Mouse (Mus musculus): Measurements from ENCODE around the gene Chil4. TPM values are rescaled to one million over a fixed set of nuclear protein-coding genes. Genes with fewer than 3 reads are reported as not detected.
A peak's percentile ranks its signal among the peaks of the same experiment; 100 is the strongest.
"Not testable (repeated sequence)": the region's sequence is repeated elsewhere in the genome, so short reads cannot be mapped to it uniquely, and the experiment has no call there.

The Chil4 gene
- polyA plus RNA-seq, 1 experiment from 2014 or later, result not detected

GRCm38 (mm10) chr3:106223391-106223790 is 4.1 kb upstream of the Chil4 start:
- 76% methylated on average over 3 of the region's 3 CpGs for WGBS
- not testable (repeated sequence) for H3K27ac ChIP-seq (ENCODE audit: low read depth, low read length); H3K9ac ChIP-seq (ENCODE audit: low read length); H3K27me3 ChIP-seq (replicated peaks; ENCODE audit: control insufficient read depth, insufficient read depth, low read length); DNase-seq (ENCODE audit: low spot score); H3K4me2 ChIP-seq (ENCODE audit: low read length); ATAC-seq; H3K4me3 ChIP-seq (ENCODE audit: low read depth, low read length); H3K9me3 ChIP-seq (replicated peaks; ENCODE audit: control insufficient read depth, low read length); H3K36me3 ChIP-seq (ENCODE audit: control insufficient read depth, insufficient read depth, low read length); H3K4me1 ChIP-seq (ENCODE audit: control insufficient read depth, insufficient read depth, low read length)

DNA sequence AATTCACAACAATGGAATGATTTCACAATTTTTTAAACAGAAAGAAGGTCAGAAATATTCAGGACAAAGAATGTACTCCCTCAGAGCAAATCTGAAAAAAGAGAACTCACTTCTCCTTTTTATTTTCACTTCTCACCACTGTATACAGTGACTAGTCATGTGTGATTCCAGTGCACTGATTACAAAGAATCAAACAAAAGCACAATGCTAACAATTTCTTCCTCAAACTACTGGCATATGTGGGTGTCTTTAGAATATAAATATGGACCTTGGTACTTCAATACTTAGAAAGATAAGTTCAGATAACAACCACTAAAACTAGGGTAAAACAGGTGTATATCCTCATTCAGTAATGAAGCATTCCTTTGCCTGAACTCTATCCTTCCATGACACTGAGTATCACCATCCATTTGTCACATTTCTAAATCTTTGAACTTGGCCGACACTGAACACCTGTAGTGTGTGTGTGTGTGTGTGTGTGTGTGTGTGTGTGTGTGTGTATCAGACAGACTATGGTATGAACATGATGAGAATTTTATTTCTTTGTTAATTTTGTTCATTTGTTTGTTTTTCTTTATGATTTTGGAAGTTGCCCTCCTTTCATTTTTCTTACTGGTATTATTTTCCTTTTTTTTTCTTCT is 2.4 kb upstream of the Chil4 start:
- no peak overlapping the region for H3K4me2 ChIP-seq (ENCODE audit: low read length)

DNA sequence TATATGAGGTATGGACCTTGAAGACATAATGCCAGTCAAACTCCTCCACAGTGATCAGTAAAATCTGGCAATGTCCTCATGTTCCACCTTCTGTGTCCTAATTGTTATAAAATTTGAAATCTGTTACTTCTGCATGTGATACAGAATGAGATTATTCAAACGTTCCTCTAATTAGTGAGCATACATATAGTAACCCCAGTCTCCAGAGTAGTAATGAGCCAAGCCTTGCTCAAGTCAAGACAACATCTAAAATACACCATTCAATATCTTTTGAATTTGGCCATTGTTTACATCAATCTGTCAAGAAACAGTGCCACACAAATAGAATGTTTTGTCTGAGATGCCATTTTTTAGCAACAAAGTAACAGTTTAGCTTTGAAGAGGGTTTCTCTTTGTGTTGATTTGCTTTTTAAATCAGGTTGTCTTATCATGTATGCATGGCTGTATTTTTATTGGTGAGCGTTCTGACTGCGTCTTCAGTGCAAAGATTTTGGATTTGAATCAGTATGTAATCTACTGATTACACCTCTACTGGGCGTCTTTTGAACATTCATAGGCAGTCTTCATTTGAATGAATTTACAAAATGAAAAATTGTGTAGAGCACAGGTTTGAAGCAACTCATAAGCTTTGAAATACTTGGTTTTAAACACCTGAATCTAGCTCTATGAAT is 888 bp downstream of the Chil4 start:
- 78% methylated on average over 4 of the region's 4 CpGs for WGBS
- not testable (repeated sequence) for H3K36me3 ChIP-seq (ENCODE audit: control insufficient read depth, insufficient read depth, low read length); H3K27ac ChIP-seq (ENCODE audit: low read depth, low read length); H3K9ac ChIP-seq (ENCODE audit: low read length); ATAC-seq; H3K9me3 ChIP-seq (replicated peaks; ENCODE audit: control insufficient read depth, low read length); H3K27me3 ChIP-seq (replicated peaks; ENCODE audit: control insufficient read depth, insufficient read depth, low read length); H3K4me2 ChIP-seq (ENCODE audit: low read length); H3K4me3 ChIP-seq (ENCODE audit: low read depth, low read length); H3K4me1 ChIP-seq (ENCODE audit: control insufficient read depth, insufficient read depth, low read length); DNase-seq (ENCODE audit: low spot score)

More for the DNA sequence above, 2.4 kb upstream of the Chil4 start:
- ATAC-seq (no peak), DNase-seq (ENCODE audit: low spot score) (no peak)
- no peak overlapping the region for H3K9ac ChIP-seq (ENCODE audit: low read length)
- no peaks in the 10 kb centered on the region for H3K4me1 ChIP-seq (ENCODE audit: control insufficient read depth, insufficient read depth, low read length)
- no peak overlapping the region for H3K27ac ChIP-seq (ENCODE audit: low read depth, low read length)
- H3K9me3 ChIP-seq (replicated peaks; ENCODE audit: control insufficient read depth, low read length), result no peaks in the 10 kb centered on the region
- H3K36me3 ChIP-seq (ENCODE audit: control insufficient read depth, insufficient read depth, low read length), result no peaks in the 10 kb centered on the region
- no peak overlapping the region for H3K4me3 ChIP-seq (ENCODE audit: low read depth, low read length)
- WGBS, result 91% methylated on average over 1 of the region's 1 CpGs
- no peaks in the 10 kb centered on the region for H3K27me3 ChIP-seq (replicated peaks; ENCODE audit: control insufficient read depth, insufficient read depth, low read length)

DNA sequence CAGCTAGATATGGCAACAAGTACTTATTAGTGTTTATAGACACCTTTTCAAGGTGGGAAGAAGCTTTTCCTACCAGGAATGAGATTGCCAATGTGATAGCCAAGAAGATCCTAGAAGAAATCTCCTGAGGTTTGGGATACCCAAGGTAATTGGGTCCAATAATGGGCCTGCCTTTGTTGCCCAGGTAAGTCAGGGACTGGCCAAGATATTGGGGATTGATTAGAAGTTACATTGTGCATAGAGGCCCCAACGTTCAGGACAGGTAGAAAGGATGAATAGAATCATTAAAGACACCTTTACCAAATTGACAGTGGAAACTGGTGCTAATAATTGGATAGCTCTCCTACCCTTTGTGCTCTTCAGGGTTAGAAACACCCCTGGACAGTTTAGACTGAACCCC is 21.3 kb downstream of the Chil4 start:
- not testable (repeated sequence) for H3K9me3 ChIP-seq (replicated peaks; ENCODE audit: control insufficient read depth, low read length); DNase-seq (ENCODE audit: low spot score)
- 74% methylated on average over 1 of the region's 1 CpGs for WGBS

DNA sequence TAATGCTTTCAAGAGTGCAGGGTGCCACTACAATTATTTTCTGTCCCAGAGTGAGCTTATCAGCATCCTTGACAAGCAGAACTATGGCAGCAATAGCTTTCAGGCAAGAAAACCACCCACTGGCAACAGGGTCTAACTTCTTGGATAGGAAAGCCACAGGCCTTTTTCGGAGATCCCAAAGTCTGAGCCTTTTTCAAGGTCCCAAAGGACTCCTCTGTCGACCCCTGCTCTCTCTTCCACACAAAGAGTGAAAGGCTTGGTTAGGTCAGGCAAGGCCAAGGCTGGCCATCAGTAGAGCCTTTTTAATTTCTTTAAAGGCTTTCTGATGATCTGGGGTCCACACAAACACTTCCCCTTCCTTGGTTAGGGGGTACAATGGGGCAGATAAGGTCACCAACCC is 22.1 kb downstream of the Chil4 start:
- 80% methylated on average over 2 of the region's 2 CpGs for WGBS

More for the DNA sequence above, 21.3 kb downstream of the Chil4 start:
- not testable (repeated sequence) for H3K9ac ChIP-seq (ENCODE audit: low read length); H3K4me2 ChIP-seq (ENCODE audit: low read length); H3K4me3 ChIP-seq (ENCODE audit: low read depth, low read length); H3K27me3 ChIP-seq (replicated peaks; ENCODE audit: control insufficient read depth, insufficient read depth, low read length); H3K4me1 ChIP-seq (ENCODE audit: control insufficient read depth, insufficient read depth, low read length); H3K36me3 ChIP-seq (ENCODE audit: control insufficient read depth, insufficient read depth, low read length); ATAC-seq; H3K27ac ChIP-seq (ENCODE audit: low read depth, low read length)

GRCm38 (mm10) chr3:106196276-106196675 is 23.0 kb downstream of the Chil4 start:
- H3K27me3 ChIP-seq (replicated peaks; ENCODE audit: control insufficient read depth, insufficient read depth, low read length), result no peaks in the 10 kb centered on the region
- peaks cover 7% of the 10 kb centered on the region; the same call in 1 of the 2 replicates for H3K9me3 ChIP-seq (replicated peaks; ENCODE audit: control insufficient read depth, low read length)
- H3K27ac ChIP-seq (ENCODE audit: low read depth, low read length), result no peak overlapping the region
- no peak overlapping the region for H3K9ac ChIP-seq (ENCODE audit: low read length)
- ATAC-seq (no peak), DNase-seq (ENCODE audit: low spot score) (no peak)
- no peaks in the 10 kb centered on the region for H3K36me3 ChIP-seq (ENCODE audit: control insufficient read depth, insufficient read depth, low read length)
- no peak overlapping the region for H3K4me3 ChIP-seq (ENCODE audit: low read depth, low read length)
- H3K4me2 ChIP-seq (ENCODE audit: low read length), result no peak overlapping the region
- H3K4me1 ChIP-seq (ENCODE audit: control insufficient read depth, insufficient read depth, low read length), result no peaks in the 10 kb centered on the region

More for the DNA sequence above, 22.1 kb downstream of the Chil4 start:
- not testable (repeated sequence) for H3K4me2 ChIP-seq (ENCODE audit: low read length); H3K4me3 ChIP-seq (ENCODE audit: low read depth, low read length); ATAC-seq; H3K4me1 ChIP-seq (ENCODE audit: control insufficient read depth, insufficient read depth, low read length); H3K27me3 ChIP-seq (replicated peaks; ENCODE audit: control insufficient read depth, insufficient read depth, low read length); H3K9me3 ChIP-seq (replicated peaks; ENCODE audit: control insufficient read depth, low read length); H3K27ac ChIP-seq (ENCODE audit: low read depth, low read length); H3K9ac ChIP-seq (ENCODE audit: low read length); H3K36me3 ChIP-seq (ENCODE audit: control insufficient read depth, insufficient read depth, low read length); DNase-seq (ENCODE audit: low spot score)

GRCm38 (mm10) chr3:106195486-106195885 is 23.8 kb downstream of the Chil4 start:
- Histone ChIP-seq H3K9ac (ENCODE audit: low read length) (no peak overlapping the region), H3K27ac (ENCODE audit: low read depth, low read length) (no peak overlapping the region), H3K27me3 (replicated peaks; ENCODE audit: control insufficient read depth, insufficient read depth, low read length) (no peaks in the 10 kb centered on the region), H3K4me3 (ENCODE audit: low read depth, low read length) (no peak overlapping the region), H3K36me3 (ENCODE audit: control insufficient read depth, insufficient read depth, low read length) (no peaks in the 10 kb centered on the region), H3K9me3 (replicated peaks; ENCODE audit: control insufficient read depth, low read length) (peaks cover 7% of the 10 kb centered on the region; the same call in 1 of the 2 replicates), H3K4me1 (ENCODE audit: control insufficient read depth, insufficient read depth, low read length) (no peaks in the 10 kb centered on the region), H3K4me2 (ENCODE audit: low read length) (no peak overlapping the region)
- WGBS, result 94% methylated on average over 12 of the region's 12 CpGs
- DNase-seq (ENCODE audit: low spot score), result no peak
- ATAC-seq, result no peak

GRCm38 (mm10) chr3:106187991-106188390 is 31.3 kb downstream of the Chil4 start:
- Histone ChIP-seq H3K27me3 (replicated peaks; ENCODE audit: control insufficient read depth, insufficient read depth, low read length) (no peaks in the 10 kb centered on the region), H3K36me3 (ENCODE audit: control insufficient read depth, insufficient read depth, low read length) (no peaks in the 10 kb centered on the region), H3K4me1 (ENCODE audit: control insufficient read depth, insufficient read depth, low read length) (no peaks in the 10 kb centered on the region), H3K4me3 (ENCODE audit: low read depth, low read length) (no peak overlapping the region), H3K9me3 (replicated peaks; ENCODE audit: control insufficient read depth, low read length) (0 out of 2 replicates have a peak, but pooled peaks cover 2% of the 10 kb centered on the region), H3K9ac (ENCODE audit: low read length) (no peak overlapping the region), H3K27ac (ENCODE audit: low read depth, low read length) (no peak overlapping the region), H3K4me2 (ENCODE audit: low read length) (no peak overlapping the region)
- no peak for ATAC-seq
- 78% methylated on average over 2 of the region's 2 CpGs for WGBS
- DNase-seq (ENCODE audit: low spot score), result no peak

DNA sequence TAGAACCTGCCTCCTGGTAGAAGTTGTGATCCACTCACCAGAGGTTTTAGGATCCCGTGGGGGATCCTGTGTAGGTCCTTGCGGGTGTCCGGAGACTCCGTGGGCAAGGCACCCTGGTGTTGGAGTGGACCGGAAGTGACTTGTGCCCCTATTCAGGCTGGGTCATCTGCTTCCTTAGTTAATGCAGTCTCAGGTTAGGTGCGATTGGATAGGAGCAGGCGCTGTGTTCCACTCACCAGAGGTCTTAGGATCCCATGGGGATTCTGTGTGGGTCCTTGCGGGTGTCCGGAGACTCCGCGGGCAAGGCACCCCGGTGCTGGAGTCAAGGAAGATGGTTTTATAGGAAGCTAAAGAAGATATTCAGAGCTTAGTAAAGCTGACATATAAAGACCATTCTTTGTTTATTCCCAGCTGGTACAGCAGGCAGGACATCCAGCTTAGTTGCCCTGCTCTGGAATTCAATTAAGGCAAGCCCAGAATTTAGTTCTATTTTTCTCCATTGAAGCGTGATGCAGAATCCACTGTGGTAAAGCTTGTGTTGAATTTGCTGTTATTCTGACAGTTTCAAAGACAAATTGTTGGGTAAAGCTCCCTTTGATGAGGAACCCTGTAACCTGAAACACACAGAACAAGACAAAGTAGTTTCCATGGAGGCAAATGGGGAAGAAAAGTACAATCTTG is 41.7 kb downstream of the Chil4 start:
- Histone ChIP-seq H3K27me3 (replicated peaks; ENCODE audit: control insufficient read depth, insufficient read depth, low read length) (no peaks in the 10 kb centered on the region), H3K4me2 (ENCODE audit: low read length) (no peak overlapping the region), H3K9ac (ENCODE audit: low read length) (no peak overlapping the region), H3K27ac (ENCODE audit: low read depth, low read length) (no peak overlapping the region), H3K4me3 (ENCODE audit: low read depth, low read length) (no peak overlapping the region), H3K9me3 (replicated peaks; ENCODE audit: control insufficient read depth, low read length) (no peaks in the 10 kb centered on the region), H3K4me1 (ENCODE audit: control insufficient read depth, insufficient read depth, low read length) (no peaks in the 10 kb centered on the region), H3K36me3 (ENCODE audit: control insufficient read depth, insufficient read depth, low read length) (no peaks in the 10 kb centered on the region)
- DNase-seq (ENCODE audit: low spot score) (peak; percentile 51), ATAC-seq (peak; percentile 63)
- 61% methylated on average over 13 of the region's 13 CpGs for WGBS

All from forebrain, embryonic 14.5 days (tissue).